Mouse (Mus musculus): Measurements from ENCODE around the gene Eif2s1.

Eif2s1 gene

DNA sequence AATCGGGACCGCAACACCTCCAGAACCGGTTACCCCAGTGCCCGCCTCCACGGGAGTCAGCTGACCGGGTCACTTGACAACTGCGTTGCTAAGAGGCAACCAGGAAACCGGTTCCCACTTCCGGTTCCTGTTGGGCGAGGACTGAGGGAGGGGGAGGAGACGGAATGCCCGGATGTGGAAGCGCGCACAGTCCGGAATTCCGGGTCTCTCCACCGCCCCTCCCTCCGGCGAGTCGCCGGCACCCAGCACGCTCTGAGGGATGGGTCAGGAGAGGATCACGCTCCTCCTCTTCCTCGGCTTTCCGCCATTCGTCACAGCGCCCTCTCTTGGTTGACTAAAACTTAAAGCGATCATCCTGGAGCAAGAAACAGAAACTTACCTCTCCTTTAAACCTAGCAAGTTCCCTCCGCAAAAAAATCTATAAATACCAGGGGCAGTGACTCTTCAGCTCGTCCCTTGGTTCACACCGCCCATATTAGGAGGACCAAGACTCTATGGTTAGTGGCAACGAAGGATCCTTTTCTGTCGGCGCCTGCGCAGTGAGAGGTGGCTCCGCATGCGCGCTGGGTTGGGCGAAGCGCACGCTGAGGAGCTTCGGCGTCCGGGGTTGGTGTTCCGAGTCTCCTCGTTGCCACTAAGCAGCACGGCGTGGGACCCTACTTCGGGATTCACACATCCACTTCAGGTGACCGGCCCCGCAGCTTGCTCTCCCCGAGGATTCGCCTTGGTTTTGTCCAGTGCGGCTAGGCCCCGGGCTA, at the start of gene Eif2s1, which contains the start of gene Atp6v1d:
Gene Eif2s1 (plus strand): TSS at position 324 of the 758 bp plus-strand sequence.
Gene Atp6v1d (minus strand): TSS at position 143 of the 758 bp plus-strand sequence.
- DNase-seq = peak; percentile 95

DNA sequence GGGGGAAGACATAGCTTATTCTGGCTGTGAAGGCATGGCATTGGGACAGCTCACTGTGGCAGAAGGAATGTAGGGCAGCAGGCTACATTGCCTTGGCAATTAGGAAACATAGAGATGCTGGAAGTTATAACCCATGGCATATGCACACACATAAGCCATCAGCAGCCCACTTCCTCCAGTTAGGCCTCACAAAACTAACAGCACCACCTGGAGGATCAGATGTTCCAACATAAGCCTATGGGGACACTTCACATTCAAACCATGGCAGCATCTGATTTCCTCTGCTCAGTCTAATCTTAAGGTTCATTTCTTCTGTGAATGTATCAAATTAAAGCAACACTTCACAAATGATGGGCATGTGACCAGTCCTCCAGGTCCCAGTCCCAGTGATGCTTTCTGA, 47.2 kb upstream of the Eif2s1 start:
- peak; percentile 10 for DNase-seq

DNA sequence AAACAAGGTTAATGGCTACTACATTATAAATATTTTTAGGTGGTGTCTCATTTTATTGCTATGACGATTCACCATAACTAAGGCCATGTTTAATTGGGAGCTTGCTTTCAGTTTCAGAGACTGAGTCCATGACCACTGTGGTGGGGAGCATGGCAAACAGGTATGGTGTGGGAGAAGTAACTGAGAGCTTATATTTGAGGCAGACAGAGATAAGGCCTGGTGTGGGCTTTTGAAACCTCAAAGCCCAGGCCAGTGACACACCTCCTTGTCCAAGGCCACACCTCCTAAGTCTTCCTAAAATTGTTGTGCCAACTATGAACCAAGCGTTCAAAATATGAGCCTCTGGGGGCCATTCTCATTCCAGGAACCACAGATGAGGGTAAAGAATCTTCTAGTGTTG, 27.1 kb upstream of the Eif2s1 start:
- DNase-seq = no peak

DNA sequence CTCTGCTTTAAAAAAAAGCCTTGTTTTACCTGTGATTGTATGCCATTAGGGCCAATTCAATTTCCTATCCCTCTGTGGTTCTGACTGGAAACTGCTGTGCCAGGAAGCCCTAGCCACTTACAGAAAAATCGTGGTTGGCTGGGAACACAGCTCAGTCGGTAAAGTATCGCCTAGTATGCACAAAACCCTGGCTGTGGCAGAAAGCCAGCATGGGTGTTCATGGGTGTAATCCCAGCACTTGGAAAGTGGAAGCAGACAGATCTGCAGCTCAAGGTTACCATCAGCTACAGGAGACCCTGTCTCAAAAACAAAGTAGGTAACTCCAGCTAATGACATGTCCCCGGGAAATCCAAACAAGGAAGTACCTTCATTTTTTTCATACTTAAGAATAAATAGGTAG, 21.7 kb upstream of the Eif2s1 start:
- no peak for DNase-seq

DNA sequence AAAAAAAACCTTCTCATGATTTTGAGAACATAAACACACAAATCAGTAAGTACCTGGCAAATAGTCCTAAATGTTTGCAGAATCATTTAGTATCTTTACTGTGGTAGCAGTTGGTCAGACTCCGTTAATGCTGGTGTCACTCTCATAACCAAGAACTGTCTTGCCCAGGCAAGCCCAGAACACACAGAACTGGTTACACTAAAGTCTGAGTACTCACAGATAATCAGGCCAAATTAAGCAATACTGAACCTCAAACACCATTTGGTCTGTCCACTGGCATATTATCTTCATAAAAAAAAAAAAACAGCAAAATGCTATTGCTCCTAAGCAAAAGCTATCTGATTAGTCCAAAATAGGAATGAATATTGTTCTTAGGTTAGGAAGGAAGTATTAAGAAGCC, 19.2 kb upstream of the Eif2s1 start:
- no peak for DNase-seq

DNA sequence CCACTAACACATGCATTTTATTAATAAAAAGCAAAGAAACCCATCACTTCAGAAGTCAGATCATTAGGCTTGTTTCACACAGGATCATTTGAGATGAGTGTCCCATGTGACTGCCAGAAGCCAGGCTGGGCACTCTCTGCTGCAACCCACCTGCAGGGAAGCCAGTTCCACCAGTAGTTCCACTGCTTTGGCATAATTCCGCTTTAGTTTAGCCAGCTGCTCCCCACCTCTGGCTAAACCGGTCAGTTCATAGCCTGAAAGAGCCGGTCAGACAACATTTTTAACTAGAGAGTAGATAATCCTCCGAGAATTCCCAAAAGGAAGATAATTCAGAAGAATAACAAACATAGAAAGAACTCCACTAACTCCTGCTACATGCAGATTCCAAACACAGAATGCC, 13.4 kb upstream of the Eif2s1 start:
- no peak for DNase-seq

DNA sequence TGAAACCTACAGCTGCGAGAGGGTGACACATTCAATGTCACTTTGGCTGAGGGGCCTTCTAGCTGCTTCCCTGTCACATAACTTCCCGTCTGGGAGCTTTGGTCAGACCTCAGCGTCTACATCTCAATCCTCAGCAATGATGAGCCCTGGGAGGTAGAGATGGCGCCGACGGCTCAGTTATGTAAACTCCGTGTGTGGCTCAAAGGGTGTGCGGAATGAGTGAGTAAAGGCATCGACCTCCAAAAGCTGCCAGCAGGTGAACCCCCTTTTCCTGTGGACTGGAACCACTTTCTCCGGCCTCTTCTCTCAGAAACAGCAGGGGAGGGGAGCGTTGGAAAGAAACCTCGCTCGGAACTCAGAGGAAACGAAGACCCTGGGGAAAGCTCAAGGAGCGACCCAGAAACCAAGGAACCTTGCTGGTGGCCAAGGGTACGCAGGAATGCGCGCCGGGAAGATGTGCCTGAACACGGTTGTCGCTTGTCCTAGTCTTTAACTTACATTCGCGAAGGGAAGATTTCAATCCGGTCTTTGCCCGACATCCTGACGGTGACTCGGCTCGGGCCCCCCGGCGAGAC, 611 bp upstream of the Eif2s1 start:
- no peak for DNase-seq

DNA sequence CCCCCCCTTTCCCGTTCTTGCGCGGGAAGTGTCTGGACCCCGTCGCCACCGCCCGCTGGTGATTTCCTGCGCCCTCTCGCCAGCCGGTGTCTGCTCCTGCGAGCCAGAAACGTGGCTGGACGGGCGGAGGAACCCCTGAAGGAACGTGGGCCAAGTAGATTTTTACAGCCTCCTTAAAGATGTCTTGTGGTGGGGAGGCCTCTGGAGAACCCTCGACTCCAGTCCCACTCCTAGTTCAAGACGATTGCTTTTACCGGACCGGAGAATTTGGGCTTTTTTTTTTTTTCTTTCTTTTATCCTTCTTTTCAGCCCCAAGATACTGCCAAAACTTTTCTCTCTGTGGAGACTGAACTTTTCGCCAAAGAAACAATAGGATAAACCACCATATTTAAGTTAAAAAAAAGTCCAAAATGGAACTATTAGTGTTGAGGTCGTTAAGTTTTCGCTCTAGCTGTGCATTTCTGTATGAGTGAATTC, 673 bp downstream of the Eif2s1 start:
- DNase-seq = no peak

DNA sequence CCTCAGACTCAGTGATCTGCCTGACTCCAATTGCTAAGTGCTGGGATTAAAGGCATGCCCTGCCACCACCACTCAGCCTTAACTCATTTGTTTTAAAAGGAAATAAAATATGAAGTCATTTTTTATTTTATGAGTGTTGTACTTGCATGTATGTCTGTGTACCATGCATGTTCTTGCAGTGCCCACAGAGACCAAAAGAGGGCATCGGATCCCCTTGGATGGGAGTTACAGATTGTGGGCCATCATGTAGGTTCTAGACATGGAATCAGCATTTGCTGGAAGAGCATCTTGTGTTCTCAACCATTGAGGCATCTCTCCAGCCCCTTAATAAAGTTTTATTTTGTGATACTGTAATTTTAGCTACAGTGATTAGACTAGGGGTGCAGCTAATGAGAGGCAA, 3.8 kb downstream of the Eif2s1 start:
- peak; percentile 56 for DNase-seq

DNA sequence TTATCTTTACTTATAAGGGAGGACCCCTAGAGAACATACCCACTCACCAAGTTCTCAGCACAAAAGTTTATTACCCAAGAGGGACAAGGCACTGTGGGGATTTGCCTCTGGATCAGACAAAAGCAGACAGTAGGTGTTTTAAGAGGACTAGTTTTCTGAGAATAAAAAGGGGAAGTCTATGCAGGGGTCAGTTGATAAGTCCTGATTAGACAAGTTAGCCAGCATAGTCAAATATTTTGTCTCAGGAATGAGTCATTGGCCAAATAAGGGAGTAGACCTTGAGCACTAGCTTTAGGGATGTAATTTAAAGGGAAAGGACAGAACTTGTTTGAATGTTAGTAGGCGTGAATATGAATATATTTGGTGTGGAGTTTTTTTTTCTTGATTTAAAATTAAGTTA, 6.5 kb downstream of the Eif2s1 start:
- DNase-seq = no peak

DNA sequence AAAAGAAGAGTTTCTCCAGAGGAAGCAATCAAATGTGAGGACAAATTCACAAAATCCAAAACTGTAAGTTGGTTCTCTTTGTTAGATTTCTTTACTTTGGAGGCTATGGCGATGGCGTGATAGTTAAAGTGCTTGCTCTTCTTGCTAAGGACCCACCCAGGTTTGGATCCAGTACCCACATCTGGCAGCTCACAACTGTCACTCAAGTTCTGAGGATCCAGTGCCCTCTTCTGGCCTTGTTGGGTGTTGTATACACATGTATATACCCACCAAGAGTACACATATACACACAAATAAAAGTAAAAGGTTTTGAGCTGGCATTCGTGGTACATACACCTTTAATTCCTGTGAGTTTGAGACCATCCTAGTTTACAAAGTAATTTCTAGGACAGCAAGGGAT, 13.0 kb downstream of the Eif2s1 start:
- DNase-seq = no peak

DNA sequence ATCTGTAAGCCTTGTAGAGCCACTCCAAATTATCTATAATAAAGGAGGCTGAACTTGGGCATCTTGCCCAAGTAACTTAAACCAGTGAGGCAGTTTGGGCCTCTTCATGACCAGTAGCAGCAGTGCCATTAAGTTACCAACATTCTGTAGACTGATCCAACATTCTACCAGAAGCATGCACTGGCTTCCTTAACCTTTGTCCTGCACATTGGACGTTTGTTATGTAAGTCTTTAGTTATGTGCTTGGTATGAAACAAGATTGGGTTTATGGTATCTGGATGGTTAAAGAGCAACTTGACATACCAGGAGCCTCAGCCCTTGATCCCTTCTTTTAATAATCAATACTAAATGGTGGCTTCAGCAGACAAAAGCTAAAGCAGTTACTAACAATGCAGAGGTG, 28.4 kb downstream of the Eif2s1 start:
- no peak for DNase-seq

DNA sequence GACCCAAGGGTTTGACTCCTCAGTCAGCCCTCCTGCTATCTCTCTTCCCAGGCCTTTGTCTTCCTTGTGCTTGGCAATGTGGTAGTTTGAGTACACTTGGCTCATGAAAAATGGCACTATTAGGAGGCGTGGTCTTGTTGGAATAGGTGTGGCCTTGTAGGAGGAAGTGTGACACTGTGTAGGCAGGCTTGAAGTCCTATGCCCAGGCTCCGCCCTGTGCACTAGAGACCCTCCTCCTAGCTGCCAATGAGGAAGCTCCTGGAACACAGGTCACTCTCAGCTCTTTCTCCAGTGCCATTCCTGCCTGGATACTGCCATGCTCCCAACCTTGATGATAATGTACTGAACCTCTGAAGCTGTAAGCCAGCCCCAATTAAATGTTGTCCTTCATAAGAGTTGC, 29.5 kb downstream of the Eif2s1 start:
- no peak for DNase-seq

DNA sequence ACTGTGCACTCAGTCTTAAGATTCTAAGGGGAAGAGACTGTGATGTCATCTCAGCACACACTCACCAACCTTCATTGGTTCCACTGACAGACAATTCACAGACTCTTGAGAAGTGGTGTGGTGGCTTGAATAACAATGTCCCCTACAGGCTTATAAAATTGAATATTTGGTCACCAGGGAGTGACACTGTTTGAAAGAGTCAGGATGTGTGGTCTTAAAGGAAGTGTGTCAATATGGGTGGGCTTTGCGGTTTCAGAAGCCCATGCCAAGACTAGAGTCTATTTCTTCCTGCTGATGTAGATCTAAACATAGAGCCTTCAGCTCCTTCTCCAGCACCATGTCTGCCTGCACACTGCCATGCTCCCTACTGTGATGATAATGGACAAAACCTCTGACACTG, 36.2 kb downstream of the Eif2s1 start:
- no peak for DNase-seq

DNA sequence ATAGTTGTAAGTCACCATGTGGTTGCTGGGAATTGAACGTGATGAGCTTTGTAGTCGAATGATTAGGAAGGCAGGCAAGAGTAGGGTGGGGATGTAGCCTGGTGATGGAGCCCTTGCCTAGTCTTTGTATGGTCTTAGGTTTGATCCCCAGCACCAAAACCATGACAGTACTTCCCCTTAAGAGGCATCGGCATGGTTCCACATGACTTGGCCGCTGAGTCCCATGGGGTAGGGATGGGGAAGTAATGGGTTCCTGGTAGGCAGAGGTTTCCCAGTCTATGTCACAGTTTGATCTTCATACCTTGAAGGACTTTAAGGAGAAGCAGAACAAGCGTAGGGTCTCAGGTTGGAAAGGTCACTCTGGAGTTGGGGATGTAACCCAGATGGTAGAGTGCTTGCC, 39.8 kb downstream of the Eif2s1 start:
- no peak for DNase-seq

DNA sequence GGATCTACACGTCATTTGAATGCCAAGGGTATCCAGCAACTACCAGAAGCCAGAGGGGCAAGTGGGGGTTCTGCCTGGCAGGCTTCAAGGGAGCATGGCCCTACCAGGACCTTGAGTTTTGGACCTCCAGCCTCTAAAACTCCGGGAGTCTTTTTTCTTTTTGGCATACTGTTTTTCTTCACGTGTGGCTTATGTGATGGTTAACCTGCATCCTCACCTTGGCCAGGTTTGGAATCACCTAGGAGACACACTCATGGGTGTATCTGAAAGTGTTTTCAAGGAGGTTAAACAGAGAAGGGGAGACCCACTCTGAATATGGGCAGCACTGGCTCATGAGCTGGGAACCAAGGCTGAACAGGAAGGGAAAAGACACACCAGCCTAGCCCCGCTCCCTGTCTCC, 41.7 kb downstream of the Eif2s1 start:
- DNase-seq = no peak

DNA sequence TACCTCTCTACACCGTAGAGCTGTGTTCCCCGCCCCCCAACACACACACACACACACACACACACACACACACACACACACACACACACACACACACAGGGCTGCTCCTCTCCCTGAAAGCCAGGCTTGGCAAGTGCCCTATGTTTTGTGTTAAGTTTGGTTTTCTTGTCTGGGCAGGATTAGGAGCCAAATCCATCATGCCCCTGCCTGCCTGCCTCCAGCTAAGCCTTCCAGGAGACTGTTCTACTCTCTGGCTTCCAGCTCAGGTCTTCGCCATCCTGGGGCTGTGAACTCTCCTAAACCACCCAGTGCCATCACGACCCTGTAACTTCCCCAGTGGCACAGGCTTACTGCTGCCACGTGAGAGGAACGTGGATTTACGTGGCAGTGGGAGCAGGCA, 42.9 kb downstream of the Eif2s1 start:
- DNase-seq = no peak

DNA sequence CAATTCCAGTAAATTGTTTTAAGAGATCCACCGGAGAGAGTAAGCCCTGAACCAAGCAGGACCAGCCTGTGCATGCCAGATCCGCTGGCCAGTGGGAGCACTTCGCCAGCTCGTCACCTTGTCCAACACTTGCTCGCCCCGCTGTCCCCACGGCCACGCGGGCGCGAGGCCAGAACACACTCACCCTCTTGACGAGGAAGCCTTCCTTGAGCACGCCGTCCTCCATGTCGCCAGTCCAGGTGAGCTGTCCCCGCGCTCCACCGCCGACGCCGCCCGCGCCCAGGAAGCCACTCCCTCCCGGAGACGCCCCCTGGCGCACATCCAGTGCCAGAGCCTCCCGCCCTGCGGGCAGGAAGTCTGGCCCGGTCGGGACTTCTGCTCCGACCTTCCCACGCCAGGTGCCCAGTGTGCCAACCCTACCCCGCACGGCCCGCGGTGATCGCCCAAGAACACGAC, 45.1 kb downstream of the Eif2s1 start, which contains the start of gene Plek2:
Gene Plek2 (minus strand): TSS at position 258 of the 456 bp plus-strand sequence.
- DNase-seq = peak; percentile 85

DNA sequence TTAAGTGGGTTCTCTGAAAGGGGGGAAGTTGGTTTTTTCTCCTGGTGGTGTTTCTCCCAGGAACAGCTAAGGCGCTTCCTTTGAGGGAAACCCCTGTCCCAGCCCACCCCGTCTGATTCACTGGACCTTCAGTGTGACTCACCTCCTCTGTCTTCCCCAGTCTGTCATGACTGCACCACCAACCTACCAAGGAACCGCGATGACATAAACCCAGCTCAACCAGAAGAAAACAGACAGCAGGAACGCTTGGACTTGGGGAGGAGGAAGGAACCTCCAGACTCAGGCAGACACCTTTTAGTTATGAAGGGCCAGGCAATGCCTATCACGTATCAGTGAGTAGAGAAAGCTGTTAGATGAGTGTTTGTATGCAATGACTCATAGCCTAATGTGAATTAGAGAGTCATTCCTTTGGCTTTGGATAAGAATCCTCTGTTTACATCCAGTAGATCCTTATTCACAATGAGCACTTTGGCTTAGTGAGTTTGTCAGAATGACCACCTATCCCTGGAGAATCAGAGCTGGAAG, 46.5 kb downstream of the Eif2s1 start:
- no peak for DNase-seq

DNA sequence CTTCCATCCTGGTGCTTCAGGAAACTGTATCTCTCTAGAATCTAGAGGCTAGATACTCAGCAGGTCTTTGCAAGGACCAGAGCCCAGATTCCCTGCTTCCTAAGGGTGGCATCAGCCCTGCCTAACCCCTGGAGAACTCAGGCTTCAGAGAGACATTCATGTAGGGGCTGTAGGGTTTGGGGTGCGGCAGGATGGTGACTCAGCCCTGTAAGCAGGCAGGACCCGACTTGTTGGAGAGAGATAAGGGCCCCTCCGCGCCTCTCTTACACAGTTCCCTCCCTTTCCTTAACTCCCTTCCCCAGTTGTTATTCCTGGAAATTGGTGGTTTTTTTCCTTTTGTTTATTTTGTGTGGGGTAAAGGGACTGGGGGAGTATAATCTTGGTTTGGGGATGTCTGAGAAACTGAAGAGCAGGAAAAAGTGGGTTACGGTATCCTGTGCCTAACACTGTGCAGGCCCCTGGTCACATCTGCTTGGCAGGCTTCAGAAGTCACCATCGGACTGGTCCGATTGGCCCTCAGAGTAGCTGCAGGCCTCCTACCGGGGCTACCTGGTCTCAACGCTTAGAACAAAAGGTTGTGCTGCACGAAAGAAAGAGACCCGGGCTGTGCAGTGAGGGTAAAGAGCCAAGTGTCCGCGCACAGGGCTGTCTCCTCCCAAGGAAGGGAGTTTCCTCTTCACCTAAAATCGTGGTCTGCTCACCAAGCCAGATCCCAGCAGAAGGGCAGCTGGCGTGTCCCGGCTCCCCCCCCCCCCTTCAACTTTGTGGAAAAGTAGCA, 49.3 kb downstream of the Eif2s1 start:
- DNase-seq = no peak

DNA sequence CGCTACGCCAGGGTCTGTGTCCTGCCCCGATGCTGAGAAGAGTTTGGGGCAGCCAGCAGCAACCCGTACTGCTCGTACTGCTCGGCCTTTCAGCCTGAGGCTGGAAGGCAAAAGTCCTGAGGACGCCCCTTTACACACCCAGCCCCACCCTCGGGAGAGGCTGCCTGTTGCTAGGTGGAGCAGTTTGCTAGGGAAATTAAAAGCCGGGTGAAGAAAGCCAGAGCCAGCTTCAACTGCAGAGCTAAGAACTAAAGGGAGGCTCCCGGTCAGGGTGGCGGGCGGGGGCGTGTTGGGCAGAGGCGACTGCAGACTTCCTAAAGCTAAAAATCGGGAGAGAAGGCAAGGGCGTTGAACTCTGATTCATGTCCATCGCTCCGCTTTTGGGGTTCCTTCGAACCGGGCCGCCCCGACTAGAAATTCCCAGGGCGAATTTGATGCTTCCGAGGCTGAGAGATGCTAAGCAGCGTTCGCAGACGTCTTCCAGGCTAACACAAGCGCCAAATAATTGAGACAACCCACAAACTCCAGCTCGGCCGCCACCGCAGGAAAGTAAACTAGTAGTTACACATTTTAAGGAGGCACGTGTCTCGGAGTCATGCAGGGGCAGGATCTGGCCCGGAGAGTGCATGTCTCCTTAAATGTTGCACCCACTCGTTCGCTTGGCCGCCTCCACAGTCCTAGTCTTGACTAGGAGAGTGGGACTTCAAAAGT, 50.2 kb downstream of the Eif2s1 start:
- no peak for DNase-seq

DNA sequence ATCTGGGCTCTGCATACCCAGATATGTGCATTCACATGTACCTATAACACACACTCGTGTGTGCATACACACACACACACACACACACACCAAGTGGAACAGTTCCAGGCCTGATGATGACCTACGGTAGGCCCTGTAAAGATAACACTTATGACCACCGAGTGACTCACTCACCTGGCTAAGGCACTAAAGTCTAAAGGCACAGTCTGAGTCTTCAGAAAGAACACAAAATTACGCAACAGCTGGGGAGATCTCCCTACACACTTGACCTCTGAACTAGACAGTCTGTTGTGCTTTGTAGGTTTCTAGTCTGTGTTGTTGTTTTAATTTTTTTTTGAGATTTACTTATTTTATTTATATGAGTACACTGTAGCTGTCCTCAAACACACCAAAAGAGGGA, 52.8 kb downstream of the Eif2s1 start:
- DNase-seq = no peak

DNA sequence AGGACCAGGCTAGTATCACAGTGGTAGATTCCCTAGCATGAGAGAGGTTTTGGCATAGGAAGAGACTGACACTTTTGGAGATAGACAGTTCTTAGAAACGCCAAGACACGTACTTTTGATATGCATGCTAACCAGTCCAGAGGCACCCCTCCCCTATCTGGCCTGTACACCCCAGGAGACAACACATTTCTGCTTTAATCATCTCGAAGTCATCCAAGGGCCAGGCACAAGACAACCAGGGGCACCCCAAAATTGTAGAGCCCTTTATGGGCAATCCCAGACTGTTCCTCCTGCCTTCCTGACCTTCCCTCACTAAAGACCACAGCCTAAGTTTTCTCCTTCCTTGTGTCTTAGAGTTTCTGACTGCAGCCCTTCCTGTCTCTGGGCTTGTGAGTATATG, 53.9 kb downstream of the Eif2s1 start:
- DNase-seq = no peak
